Mouse (Mus musculus) monocyte, adult 5-6 weeks (primary cell): ENCODE measurements around the gene Prpf31. TPM values are rescaled to one million over a fixed set of nuclear protein-coding genes. Genes with fewer than 3 reads are reported as not detected.

Experiments
- ATAC-seq: fragments of 153-309, 156-312 bp; replicated peaks from 2 replicates; pipeline ENCODE4 v1.8.0; 2017; ENCODE audit warnings: mild to moderate bottlenecking; ENCODE audit not compliant: low TSS enrichment, insufficient number of reproducible peaks, severe bottlenecking, poor library complexity, low FRiP score
- total RNA-seq: library from RNA; stranded (forward); fragments of 200-1000, 200-491, 200-594 nt; gene quantifications from 3 replicates; pipeline ENCODE4 v1.2.3, GENCODE M21; 2017

Prpf31 gene
- total RNA-seq, 1 experiment from 2014 or later: 63.8 TPM

- ATAC-seq: no peak
Observed at GRCm38 (mm10) chr7:3675228-3675548, 45.4 kb downstream of the Prpf31 start.

GRCm38 (mm10) chr7:3676371-3676770 is 46.6 kb downstream of the Prpf31 start:
- no peak for ATAC-seq

- ATAC-seq: no peak
Observed at GRCm38 (mm10) chr7:3677342-3677741, 47.6 kb downstream of the Prpf31 start, which contains the start of gene Tmc4. Tmc4 (minus strand) TSS chr7:3677553.

GRCm38 (mm10) chr7:3683908-3684550 is 54.2 kb downstream of the Prpf31 start:
- ATAC-seq: no peak

GRCm38 (mm10) chr7:3684698-3685097 is 54.9 kb downstream of the Prpf31 start:
- ATAC-seq: no peak

GRCm38 (mm10) chr7:3685400-3686187 is 55.8 kb downstream of the Prpf31 start:
- no peak for ATAC-seq

GRCm38 (mm10) chr7:3691919-3692318 is 62.1 kb downstream of the Prpf31 start:
- no peak for ATAC-seq

Other genes starting within 250 kb of the Prpf31 start
- gene Cacng8, start 239.3 kb upstream of the Prpf31 start, total RNA-seq: not detected in 3 replicates
- gene Cacng6, start 205.8 kb upstream of the Prpf31 start, total RNA-seq: not detected in 3 replicates
- gene Tarm1, start 127.4 kb upstream of the Prpf31 start, total RNA-seq: 1.3 to 1.9 TPM in 2 of 3 replicates, not detected in the other
- not detected in 3 replicates for gene Oscar, start 13.8 kb upstream of the Prpf31 start, total RNA-seq
- gene Ndufa3, start 12.6 kb upstream of the Prpf31 start, total RNA-seq: 163 to 226 TPM (median 220 TPM) in 3 replicates
- 20.6 to 34.9 TPM (median 28.7 TPM) in 3 replicates for gene Tfpt, start 56 bp upstream of the Prpf31 start, total RNA-seq
- gene Cnot3, start 15.3 kb downstream of the Prpf31 start, total RNA-seq: 19.8 to 52.4 TPM (median 24.8 TPM) in 3 replicates
- gene Leng1, start 35.9 kb downstream of the Prpf31 start, total RNA-seq: 6.4 to 10.3 TPM (median 6.6 TPM) in 3 replicates
- 1.5 to 7.6 TPM (median 2.0 TPM) in 3 replicates for gene Tmc4, start 47.6 kb downstream of the Prpf31 start, total RNA-seq
- gene Tsen34, start 62.9 kb downstream of the Prpf31 start, total RNA-seq: 17.0 to 28.1 TPM (median 19.7 TPM) in 3 replicates
- 26.7 to 36.8 TPM (median 36.4 TPM) in 3 replicates for gene Mboat7, start 63.5 kb downstream of the Prpf31 start, total RNA-seq
- gene Rps9, start 74.0 kb downstream of the Prpf31 start, total RNA-seq: 1,184 to 2,050 TPM (median 1,737 TPM) in 3 replicates
- gene Pirb, start 90.4 kb downstream of the Prpf31 start, total RNA-seq: 111 to 159 TPM (median 138 TPM) in 3 replicates
- 3.1 to 10.7 TPM (median 9.4 TPM) in 3 replicates for gene Gm15448, start 195.7 kb downstream of the Prpf31 start, total RNA-seq
- gene Pira2, start 215.1 kb downstream of the Prpf31 start, total RNA-seq: 4.7 to 22.8 TPM (median 10.7 TPM) in 3 replicates